Mouse (Mus musculus) thymus, adult 18-20 months (tissue): ENCODE results near the gene Cnksr3.

Source experiments
- DNase-seq, 2 experiments: peaks; one replicate each; pipeline ENCODE4 v3.0.0; 2022; ENCODE audit warnings: mixed read lengths in 2 of 2

The Cnksr3 gene

DNA sequence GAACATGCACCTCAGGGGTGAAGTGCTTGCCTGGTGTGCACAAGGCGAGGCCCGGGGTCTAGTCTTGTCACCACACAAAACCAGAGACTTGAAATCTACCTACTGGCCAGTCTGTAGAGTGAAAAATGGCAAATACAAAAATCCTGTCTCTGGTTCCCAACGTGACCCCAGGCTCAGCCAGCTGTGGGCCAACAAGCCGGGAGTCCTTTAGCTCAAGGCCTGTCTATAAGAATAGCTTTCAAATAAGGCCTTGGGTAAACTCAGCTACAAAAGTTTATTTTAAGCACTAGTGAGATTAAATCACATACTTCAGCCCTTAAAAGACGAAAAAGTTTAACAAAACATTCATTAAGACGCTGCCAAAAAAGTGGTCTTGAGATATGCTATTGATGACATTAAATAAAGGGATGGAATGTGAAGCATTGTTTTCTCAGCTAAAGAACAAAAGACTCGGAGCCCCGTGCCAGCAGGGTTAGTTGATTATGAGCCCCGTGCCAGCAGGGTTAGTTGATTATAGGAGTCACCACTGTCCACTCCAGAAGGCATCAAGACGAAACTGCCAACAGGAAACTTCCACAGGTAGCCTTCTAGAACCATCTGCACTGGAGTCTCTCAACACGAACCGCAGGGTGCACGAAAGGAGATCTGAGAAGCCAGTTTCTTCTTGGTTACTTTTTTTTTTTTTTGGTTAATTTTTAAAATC lies 67.8 kb downstream of the Cnksr3 start:
- no peak for DNase-seq

DNA sequence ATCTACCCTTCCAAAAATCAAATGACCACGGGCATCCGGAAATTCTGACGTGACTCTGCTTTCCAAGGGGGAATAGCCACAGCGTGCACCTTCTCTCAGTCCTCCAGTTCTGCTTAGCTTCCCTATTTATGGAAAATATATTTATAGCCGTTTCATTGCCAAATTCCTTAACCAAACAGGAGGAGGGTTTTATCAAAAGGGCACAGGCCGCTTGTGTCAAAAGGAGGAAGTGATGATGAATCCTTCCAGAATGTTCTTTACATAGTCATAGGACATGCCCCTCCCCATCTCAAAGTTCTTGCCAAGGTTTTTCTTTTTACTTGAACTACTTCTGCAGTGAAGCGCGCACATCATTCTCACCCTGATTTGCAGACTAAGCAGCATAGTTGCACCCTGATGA lies 69.8 kb downstream of the Cnksr3 start:
- DNase-seq = no peak

DNA sequence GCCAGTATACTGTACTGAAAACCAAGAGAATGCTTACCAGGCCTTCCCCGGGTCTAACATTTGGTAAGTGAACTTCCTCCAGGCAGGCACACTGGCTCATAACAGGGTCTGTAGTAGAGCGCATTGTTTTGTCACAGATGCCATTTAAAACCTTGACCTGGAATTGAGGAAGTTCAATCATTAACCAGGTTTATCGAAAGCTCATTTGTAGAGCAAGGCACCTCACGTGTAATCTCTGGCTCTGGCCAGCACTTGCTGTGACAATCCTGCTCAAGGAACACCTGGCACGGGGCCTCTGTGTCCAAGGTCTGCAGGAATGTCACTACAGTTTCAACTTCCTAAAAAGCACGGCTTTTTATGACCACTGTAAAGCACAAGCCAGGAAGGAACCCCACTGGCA lies 71.8 kb downstream of the Cnksr3 start:
- no peak for DNase-seq

DNA sequence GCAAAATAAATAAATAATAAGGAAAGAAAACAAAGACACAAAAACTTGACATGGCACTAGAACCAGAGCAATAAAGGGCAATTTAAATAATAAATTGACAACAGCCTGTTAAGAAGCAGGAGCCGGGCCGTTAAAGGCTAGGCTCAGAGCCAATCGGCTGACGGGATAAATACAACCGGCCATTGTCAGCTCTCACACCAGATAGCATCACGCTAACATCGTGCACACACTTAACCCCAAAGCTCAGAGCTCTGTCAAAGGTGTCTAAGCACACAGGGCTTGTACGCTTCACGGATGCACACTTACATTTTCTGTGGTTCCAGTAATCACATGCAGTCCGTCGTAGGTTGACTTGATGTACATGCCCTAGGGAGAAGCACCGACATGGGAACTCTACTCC lies 74.0 kb downstream of the Cnksr3 start:
- DNase-seq = no peak

DNA sequence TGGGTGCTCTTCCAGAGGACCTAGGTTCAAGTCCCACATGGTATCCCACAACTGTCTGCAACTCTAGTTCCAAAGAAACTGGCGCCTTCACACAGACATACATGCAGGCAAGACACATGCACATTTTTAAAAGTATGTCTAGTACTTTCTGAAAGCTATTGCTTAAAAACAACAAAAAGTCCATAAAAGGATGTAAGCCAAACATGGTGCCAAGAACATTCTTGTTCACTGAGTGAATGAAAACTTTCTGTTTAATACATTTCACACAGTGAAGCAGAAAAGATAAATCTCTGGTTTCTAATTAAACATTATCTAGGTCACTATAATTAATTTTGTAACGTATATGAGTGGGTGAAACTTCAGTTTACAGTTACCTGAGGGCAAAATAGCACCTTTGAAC lies 76.3 kb downstream of the Cnksr3 start:
- no peak for DNase-seq

DNA sequence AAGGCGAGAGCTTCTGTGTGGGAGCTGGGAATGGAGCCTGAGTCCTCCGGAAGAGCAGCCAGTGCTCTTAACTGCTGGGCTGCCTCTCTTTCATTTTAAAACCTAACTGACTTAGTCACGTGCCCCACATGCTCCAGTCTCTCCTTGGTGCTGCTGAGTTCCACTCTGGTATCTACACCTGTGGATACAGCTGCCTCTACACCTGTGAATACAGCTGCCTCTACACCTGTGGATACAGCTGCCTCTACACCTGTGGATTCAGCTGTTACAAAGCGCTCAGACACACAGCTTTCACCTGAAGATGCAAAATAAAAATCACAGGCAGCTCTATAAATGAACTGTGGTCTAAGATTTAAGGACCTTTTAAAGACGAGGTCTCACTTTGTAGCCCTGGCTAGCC lies 79.0 kb downstream of the Cnksr3 start:
- DNase-seq = no peak

DNA sequence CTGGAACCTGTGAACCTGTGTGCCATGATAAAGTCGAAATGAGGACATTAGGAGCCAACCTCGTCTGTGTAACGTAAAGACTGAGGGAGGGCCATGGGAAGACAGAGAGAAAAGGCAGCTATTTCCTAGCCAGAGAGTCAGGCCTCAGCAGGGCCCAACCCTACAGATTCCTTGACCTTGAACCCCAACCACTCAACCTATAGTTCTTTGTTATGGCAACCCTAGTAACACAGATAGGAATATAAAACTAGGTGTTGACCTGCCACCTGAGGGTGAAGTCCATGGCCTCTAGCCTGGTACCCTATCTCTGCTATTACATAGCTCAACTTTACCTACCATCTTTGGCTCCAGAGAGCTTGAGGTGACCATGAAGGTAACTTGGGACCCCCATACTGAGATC lies 80.6 kb downstream of the Cnksr3 start:
- no peak for DNase-seq

DNA sequence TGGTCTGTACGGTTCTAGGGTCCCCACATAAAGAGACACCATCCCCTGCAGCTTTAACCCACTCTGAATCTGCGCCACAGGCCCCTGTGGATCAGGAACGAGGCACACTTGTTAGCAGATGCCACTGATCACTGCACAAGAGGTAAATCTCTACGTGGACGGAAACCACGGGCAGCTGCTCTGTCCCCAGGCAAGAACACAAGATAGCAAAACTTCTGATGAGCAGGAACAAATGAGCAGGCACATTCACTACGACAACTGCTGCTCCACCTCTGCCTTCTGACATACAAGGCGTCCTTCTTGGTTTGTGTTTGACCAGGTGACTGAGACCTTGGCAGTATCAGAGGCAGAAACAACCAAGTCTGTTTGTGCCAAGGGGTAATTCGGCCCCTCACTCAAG lies 84.2 kb downstream of the Cnksr3 start:
- no peak for DNase-seq

DNA sequence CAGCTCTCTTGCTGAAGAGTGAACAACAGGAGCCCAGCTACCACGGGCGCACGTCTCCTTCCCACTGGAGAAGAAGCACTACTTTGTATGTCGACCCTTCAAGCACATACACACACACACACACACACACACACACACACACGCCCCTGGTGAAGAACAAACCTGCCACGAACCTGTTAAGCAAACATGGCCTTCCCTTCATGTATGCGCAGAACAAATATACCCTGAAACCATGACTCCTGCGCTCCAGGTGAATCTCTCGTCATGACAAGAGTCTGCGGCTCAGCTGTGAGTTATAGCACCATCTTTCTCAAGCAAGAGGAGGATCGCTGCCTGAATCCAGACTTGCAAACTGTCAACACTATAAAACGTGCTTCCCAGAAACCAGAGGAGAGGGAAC lies 85.2 kb downstream of the Cnksr3 start:
- no peak for DNase-seq

DNA sequence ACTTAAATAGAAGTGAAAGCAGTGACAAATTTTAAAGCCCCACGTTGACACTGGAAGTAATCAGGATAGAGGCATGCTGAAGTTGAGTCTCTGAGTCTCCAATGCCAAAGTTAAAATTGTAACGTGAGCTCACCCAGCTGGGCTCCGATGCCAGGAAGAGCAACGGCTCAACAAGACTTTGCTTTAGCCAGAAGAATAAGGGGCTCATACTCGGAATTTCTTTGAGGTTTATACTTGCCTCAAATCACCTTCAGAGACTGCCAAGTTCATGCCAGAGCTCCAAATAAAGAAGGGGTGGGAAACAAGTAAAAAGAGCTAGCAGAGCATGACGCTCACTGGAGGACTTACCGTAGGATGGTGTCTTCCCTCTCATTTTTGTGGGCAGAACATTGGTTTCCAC lies 85.8 kb downstream of the Cnksr3 start:
- DNase-seq = no peak

DNA sequence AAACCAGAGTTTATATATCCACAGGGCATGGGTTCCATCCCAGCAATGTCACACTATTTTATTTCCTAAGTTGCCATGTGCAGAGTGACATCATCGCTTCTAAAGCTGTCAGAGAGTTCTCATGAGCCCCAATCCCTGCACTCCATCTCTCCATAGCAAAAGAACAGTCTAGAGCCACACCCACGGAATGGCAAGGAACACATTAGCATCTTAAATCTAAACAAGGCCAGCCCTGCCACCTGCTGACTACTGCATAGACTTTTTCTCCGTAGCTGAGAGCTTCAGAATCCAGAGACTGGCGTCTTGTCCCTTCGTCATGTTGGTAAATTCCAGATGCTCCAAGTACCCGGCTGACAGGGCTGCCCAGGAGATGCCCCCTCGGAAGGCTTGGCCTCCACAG lies 87.0 kb downstream of the Cnksr3 start:
- no peak for DNase-seq

DNA sequence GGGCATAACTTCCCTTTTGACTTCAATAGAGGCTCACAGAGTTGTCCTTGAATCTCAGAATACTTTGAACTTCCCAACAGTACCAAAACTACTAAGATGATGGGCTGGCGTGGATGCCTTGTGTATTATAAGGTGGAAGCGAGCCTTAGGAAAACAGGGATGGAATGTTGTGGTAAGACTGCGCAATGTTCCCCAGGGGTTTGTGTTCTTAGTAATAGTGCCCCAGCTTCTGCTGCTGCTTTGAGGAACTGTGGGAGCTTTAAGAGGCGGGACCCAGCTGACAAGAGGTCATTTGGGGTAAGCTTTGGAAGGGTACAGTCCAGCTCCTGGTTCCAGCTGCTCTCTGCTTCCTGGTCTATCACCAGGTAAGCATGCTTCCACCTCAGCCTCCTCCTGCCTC lies 89.7 kb downstream of the Cnksr3 start:
- no peak for DNase-seq

DNA sequence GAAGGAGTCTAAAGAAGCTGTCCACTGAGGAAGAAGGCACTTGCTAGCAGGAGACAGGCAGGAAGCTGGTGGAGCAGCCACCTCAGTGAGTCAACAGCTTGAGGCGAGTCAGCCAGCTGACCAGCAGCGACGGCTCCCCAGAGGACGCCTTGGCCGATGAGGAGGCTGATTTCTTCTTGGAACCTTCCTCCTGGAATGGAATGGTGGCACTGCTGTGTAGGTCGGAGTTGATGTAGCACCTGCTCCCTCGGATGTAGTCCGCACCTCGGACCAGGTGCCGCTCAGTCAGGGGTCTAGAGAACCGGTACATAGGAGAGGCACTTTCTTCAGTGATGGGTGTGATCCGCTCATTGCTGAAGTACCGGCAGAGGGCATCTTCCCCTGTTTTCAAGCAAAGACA lies 91.8 kb downstream of the Cnksr3 start:
- no peak for DNase-seq

DNA sequence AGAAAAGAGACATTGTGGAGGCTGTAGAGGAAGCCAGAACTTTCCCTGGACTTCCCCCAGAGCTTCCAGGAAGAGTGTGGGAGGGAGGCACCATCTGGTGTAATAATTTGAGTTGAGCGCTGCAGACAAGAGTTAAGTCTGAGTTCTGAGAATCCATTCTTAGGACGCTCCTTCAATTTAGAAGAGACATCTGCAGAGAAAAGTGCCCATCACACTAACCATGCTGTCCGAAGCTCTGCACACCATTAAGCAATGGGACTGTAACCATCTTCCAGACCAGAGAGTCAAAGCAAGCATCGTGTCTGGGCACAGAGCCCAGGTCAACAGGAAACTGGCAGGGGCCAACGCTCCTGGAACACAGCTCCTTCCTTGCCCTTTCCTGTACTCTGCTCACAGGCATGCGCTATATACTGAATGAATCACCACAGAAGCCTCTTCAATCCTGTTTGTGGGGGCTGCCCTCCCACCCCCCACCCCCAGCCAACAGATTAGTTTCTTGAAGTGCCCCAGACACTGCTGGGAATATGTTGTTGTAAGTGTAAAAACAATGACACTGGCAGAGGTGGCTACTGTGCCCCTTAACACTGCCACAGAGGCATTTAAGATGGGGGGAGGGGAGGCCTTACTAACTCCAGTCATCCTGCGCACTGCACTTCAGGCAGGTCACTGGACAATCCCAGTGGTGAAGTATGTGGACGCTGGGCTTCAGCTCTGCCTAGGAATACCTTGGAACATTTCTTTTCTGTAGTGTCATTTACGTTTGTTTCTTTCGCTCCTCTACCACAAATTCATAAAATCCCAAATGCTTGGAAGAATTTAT lies 93.6 kb downstream of the Cnksr3 start:
- peak in 1 of 2 experiments; percentile 7 for DNase-seq

DNA sequence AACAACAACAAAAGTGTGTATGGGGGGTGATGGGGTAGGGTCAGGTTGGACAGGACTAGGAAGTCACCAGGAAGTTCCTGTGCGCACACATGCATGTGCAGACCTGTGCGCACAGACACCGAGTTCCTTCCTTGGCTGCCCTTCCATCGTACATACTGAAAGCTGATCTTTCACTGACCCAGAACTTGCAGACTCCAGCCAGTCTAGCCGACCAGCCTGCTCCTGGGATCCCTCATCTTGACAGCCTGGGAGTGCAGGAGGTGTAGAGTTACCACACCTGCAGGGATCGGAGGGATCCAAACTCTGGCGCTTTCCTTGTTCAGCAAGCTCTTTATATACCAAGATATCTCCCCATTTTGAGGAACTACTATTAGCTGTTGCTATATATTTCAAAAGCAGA lies 94.3 kb downstream of the Cnksr3 start:
- no peak for DNase-seq

DNA sequence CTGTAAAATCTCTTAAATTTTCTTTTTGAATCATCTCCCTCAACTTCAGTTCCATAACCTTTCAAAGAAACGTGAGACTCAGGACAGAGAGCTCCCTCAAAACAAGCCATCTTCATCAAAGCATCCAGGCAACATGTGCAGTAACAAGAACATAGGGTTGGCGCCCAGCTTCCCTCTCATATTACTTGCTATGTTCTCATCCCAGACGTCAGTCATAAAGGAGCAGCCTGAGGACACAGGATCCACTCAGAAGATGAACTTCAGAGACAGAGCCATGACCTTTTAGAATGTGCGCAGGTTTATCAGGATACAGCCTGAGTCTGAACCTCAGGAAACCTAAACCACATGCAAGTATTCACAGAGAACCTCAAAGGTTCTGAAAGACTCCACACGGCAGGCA lies 97.2 kb downstream of the Cnksr3 start:
- no peak for DNase-seq

DNA sequence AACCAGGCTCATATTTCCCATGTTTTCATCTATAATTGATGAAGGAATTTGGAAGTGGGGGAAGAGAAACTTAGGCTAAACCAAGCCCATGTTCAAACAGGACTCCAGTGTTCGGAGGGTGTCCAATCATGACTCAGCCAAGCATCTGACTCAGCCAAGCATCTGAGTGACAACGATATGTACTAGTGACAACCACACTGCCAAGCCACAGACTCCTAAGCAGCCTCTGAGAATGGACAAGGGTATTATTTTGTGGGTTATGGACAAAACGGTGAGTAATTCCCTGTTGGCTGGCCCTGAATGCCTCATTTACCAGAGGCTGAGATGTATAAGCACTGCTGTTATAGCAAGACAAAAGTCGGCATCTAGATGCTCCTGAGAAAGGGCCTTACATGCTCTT lies 98.3 kb downstream of the Cnksr3 start:
- DNase-seq = no peak

DNA sequence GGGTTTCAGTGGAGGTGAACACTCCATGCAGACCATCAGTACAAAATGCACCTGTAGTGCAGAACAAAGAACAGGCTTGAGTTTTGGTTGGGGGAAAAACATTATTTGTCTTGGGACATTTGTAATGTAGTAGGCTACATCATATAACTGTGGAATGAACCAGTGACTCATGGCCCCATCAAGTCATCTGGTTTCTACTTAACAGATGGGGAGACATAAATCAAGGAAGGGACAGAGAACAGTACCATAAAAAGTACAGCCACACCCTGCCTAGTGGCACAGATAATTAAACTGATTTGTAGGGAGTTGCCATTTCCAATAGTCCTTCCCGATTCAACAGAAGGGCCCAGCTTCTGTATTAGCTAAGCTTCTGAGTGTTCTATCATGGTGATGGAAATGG lies 98.9 kb downstream of the Cnksr3 start:
- DNase-seq = no peak

DNA sequence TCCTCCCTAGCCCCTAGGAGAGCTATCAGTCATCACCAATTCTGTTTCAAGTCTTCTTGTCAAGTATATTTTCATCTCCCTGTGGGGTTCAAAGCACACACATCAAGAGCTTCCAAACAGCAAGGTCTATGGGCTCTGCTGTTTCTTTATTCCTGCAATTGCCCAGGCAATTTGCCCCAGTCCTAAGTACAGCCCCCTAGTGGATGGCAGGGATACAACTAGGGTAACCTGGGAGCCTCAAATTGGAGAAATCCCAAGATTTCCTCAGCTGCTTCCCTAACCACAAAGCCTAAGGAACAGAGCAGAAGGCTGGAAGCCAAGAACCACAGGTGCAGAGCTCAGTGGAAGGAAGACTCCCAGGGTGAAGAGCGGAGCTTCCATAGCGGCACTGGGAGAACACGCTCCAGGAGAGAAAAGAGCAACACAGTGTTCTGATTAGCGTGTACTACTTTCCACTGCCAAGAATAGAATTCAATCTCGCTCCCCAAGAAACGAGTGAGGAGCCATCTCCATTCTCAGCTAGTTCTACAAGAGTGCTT lies 100.5 kb downstream of the Cnksr3 start:
- no peak for DNase-seq

DNA sequence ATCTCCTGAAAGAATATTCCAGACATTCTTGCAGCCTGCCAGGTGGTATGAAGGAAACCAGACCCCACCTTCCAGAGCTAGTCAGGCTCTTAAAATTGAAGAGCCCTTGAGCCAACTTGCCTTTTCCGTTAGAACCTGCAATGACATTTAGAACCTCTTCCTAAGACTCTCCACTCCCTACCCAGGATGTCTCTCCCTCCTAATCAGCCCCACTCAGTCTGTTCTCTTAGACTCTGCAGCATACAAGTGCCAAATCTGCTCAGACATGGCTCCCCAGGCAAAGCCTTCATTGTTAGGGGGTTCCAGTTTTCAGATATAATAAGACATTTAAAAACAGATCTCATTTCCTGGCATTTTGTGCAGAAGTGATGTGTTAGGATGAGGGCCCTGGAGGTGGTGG lies 108.2 kb downstream of the Cnksr3 start:
- DNase-seq = no peak

DNA sequence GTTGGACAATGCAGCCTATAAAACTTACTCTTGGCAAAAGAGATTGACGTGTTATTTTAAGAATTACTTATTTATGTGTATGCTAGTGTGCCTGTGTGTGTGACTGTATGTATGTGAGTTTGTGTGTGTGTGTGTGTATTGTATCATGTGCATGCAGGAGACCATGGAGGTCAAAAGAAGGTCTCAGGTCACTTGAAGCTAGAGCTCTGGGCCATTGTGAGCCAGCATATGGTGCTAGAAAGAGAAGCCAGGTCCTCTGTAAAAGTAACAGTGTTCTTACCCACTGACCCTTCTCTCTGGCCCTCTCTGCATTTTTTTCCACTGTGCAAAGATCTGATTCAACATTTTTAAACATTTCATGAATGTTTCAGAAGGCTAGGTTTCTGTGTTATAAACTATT lies 134.1 kb downstream of the Cnksr3 start:
- no peak for DNase-seq

DNA sequence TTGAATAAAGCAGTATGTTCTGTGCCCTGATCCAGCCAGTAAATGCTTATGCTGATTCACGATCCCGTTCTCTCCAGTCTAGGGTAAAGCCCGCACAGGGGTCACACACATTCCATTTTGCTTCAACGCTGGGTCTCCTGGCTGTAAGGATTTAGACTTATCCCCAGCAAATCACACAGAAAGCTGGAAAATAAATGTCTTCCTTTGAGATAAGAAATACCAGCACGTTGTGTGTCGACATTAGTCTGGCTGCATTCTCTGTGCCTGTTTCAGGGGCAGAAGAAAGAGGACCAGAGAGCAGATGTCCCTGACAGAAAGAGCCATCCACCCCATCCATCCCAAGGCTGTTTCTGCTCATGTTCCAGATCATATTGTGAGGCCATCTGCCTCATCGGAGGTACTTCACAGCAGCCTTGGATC lies 134.6 kb downstream of the Cnksr3 start:
- DNase-seq = no peak

DNA sequence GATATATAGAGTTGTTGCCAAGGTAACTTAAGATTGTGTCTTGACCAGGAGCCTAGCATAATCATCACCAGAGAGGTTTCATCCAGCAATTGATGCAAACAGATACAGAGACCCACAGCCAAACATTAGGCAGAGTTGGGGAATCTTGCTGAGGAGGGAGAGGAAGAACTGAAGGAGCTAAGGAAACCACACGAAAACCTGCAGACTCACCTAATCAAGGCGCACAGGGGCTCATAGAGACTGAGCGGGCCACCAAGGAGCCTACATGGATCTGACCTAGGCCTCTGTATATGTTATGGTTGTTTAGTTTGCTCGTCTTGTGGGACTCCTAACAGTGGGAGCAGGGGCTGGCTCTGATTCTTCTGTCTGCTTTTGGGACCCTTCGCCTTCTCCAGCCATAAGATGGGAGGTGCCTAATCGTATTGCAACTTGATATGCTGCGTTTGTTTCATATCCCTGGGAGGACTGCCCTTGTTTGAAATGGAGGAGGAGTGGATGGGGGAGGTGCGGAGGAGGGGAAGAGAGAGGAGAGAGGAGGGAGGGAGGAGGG lies 135.3 kb downstream of the Cnksr3 start:
- DNase-seq = no peak

DNA sequence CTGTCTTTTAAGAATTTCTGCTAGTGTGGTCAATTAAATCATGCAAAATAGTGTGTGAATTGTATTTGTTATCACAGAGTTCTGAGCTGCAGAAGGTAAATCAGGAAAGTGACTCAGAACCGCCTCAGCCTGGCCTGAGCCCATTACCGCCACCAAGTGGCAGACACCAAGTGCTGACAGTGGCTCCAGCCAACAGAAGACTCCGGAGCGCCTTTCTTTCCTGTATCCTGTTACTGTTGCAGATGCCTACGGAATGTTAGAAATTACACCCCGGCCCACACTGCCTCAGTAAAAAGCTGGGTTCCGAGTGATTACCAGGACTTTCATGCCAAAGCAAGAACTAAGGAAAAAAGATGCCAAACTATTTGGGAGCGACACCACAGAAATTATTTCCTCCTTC lies 135.8 kb downstream of the Cnksr3 start:
- DNase-seq = peak in 1 of 2 experiments; percentile 7
